Mouse (Mus musculus): ENCODE data around the gene Trib3.
"Not testable (repeated sequence)": the region's sequence is repeated elsewhere in the genome, so short reads cannot be mapped to it uniquely, and the experiment has no call there.

Gene Trib3

DNA sequence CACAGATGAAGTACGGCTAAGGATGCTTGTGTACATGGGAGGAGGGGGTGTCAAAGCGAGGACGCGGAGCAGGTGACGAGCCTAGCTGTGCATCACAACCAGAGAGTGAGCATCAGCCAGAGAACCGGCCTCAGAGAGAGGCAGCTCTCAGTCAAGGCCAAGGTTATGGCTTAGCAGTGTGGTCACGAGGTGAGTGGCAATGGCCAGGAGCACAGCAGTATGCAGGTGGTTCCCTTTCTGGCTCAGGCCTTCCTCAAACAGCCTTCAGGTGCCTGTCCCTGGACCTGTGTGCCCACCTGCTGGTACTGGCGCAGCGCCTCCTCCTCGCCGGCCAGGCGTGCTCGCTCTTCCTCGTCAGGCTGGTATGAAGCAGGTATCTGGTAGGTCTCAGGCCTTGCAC is 19.9 kb downstream of the Trib3 start:
- in situ Hi-C loops (cut with MboI; ENCODE audit: unreplicated experiment in 2 of 2) = no loop called here

DNA sequence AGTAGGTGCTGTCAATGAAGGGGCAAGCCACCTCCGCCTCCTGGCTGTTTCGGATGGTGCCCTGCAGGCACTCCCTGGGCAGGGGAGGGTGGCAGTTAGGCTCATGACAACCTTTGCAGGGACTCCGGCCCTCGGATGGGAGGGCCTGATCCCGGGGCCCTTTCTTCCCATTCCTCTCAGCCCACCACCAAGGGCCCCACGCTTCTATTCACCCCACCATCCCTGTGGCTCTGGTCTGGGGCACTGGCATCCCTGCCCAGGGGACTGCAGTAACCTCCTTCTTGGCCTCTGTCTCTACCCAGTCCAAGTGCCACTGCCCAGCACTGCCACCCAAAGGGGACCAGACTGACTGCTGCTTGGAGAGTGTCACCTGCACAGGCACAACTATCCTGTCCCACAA is 21.6 kb downstream of the Trib3 start:
- in situ Hi-C loops (cut with MboI; ENCODE audit: unreplicated experiment in 2 of 2) = no loop called here

DNA sequence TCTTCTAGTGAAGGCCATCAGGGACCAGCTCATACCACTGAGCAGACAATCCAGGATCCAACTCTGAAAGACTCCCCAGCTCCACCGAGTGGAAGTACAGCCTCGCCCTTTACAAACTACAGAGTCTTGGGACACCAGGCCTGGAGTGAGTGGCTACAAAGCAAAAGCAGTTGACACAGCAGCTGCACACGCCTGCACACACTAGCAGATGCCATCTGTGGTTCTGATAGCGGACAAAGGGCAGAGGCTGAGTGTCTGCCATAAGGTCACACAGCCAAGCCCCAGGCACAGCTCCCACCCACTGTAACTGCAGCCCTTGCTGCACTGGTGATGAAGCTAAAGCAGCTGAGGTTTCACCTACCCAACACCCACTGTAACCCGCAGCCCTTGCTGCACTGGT is 22.3 kb downstream of the Trib3 start:
- in situ Hi-C loops (cut with MboI; ENCODE audit: unreplicated experiment in 2 of 2) = no loop called here

DNA sequence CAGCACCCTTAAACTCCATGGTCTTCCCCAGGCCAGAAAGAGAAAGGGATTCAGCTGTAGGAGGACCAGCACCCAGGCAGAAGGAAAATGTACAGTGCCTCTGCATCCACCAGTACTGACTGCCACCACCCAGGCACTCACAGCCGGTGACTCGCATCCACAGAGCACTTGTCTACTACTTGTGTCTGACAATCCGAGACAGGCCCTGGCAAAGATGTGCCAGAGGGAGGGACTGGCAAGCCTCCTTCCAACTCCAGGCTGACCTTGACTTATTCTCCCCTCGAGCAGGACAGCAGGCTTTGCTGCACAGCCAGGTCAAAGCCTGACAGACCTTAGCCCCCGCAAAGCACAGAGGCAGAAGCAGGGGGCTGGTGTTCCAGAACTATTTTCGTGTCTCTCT is 26.8 kb downstream of the Trib3 start:
- in situ Hi-C loops (cut with MboI; ENCODE audit: unreplicated experiment in 2 of 2) = no loop called here

DNA sequence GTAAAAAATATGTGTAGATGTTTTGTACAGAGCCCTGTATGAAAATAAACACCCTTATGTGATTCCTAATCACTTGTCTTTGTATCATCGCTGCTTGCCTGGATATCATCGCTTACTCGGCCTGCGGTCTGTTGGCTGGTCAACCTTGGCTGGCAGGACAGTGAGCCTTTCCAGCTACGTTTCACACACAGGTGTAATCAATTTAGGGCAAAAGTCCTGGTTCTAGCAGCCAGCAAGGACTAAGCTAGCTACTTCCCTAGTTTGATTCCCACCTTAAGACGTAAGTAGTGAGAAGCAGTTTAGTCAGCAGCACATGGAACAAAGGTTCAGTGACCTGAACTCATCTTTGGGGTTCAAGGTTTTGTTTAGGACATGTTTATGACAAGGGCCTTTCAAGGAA is 29.9 kb downstream of the Trib3 start:
- in situ Hi-C loops (cut with MboI; ENCODE audit: unreplicated experiment in 2 of 2) = no loop called here

DNA sequence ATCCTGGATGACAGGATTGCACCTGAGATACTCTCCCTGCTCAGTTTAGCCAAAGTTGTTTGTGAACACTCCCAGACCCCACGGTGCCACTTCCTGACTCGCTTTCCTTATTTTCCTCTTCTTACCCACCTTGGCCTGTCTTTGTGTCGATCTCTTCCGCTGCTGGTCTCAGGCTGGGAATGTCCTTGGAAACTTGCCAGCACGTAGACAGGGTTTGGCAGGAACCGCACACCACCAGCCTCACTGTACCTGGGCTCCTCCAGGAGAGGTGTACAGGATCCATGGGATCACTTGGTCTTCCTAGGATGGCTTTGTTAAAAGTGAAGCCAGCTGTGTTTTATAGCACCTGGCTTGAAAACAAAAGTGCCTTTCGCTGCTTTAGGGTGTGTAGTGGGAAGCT is 30.8 kb downstream of the Trib3 start:
- in situ Hi-C loops (cut with MboI; ENCODE audit: unreplicated experiment in 2 of 2) = no loop called here

DNA sequence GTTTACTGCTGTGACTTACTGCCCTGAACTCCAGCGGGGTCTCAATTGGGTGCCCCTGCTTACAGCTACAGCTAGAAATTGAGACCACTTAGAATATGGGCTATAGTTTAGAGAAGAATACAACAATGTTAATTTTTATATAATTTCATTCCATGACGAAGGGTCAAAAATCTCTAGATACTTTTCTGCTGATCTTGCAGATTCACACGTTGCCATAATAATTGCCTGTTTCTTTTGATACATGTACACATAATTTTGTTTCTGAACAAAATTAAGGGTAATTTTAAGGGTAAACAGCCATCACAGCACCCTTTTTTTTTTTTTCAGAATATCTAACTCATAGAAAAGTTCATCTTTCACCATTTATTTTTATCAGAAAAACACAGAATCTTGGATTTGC is 36.6 kb downstream of the Trib3 start:
- in situ Hi-C loops (cut with MboI; ENCODE audit: unreplicated experiment in 2 of 2) = no loop called here

DNA sequence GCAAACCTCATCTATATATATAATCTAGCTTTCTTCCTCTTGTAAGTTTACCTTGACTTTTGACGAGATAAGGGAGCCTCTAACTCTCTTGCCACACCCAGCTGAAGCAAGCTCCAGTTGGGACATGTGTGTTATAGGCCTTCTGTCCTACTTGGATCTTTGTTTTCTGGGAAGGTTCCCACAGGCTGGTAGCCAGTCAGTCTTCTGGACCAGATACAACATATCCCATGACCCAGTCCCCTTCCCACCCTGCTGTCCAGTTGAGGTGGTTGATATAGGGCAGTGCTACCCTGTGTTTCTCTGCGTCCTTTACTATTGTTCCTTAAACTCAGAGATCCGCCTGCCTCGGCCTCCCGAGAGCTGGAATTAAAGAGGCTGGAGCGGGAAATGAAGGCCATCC is 38.4 kb downstream of the Trib3 start:
- in situ Hi-C loops (cut with MboI; ENCODE audit: unreplicated experiment in 2 of 2) = no loop called here

DNA sequence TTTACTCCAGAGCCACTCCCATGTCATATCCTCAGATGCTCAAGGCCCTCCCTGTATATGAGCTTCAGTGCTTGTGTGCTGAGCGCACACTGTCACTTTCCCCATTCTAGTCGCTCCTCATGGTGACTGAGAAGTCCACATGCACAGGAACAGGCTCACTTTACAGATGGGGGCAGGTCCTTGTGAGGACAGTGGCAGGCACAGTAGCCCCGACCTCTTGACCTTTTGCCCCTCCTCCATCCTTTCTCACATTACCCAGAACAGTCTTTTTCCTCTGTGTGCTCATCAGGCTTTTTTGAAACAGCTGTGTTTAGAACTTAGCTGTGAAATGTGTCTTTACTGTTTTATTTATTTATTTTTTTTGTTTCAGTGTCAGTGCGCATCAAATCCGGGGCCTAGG is 40.1 kb downstream of the Trib3 start:
- in situ Hi-C loops (cut with MboI; ENCODE audit: unreplicated experiment in 2 of 2) = no loop called here

DNA sequence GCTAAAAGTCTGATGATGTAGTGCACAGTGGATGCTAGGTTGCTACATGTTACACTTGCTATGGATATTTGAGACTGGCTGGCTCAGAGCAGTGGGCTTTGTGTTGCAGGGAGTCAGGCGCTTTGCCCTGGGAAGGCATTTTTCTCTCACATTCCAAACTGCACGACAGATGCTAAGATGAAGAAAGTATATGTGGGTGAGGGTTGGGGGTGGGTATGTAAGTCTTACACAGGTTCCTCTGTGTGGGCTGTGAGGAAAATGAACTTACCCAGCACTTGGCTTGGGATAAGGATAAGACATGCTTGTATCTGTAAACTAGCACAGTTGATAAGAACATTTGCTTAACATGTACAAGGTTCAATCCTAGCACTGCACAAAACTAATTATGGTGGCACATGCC is 41.0 kb downstream of the Trib3 start:
- in situ Hi-C loops (cut with MboI; ENCODE audit: unreplicated experiment in 2 of 2) = no loop called here

DNA sequence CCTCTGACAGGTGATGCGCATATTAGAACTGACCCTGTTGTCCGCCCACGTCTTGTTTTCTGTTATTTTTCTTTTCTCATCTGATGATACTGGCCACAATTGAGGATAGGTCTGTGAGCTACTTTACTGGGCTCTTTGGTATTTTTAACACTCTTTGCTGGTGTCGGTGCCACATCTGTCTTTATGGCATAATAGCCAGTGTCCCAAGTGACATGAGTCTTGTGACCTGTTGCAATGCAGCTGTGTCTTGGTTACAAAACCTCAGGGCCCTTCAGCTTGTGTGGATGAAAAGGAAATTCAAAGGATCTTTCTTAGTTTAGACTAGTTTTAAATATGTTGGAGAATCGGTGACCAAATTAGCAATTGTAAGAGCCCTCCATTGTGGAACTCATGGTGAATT is 49.3 kb downstream of the Trib3 start:
- in situ Hi-C loops (cut with MboI; ENCODE audit: unreplicated experiment in 2 of 2) = no loop called here

DNA sequence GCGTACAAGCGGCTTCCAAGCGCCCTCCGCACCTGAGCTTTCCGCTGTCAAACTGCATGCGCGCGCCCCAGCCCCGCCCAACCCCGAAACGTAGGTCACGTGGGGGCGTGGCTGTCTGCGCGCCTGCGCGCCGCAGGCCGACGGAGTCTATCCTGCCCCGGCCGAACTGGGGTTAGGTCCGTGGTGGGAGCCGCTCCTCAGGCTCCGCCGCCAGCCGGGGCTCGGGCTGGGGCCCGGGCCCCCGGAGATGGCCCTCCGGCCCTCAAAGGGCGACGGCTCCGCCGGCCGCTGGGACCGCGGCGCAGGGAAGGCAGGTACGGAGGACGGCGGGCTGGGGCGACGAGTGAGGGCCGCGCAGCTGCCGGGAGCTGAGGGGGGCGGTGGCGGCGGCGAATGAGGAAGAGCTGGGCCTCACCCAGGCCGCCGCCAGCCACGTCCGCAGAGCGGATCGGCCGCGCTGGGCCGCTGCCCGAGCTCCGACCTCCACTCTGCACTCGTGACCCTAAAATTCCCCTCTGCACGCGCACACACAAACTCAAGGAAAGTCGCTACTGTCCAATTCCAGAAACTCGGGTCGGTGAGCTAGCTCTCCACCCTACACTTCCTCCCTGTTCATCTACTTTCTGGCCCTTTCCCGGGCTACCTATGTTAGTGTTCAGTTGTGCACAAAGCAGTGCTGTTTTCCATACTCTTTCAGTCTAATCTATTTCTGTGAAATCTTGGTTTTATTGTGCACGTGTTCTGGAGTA is 49.9 kb downstream of the Trib3 start, which contains the start of gene Tbc1d20:
TSS of gene Tbc1d20 (plus strand) at position 102 of the 749 bp plus-strand sequence.
- in situ Hi-C loops (cut with MboI; ENCODE audit: unreplicated experiment in 2 of 2) = no loop called here

DNA sequence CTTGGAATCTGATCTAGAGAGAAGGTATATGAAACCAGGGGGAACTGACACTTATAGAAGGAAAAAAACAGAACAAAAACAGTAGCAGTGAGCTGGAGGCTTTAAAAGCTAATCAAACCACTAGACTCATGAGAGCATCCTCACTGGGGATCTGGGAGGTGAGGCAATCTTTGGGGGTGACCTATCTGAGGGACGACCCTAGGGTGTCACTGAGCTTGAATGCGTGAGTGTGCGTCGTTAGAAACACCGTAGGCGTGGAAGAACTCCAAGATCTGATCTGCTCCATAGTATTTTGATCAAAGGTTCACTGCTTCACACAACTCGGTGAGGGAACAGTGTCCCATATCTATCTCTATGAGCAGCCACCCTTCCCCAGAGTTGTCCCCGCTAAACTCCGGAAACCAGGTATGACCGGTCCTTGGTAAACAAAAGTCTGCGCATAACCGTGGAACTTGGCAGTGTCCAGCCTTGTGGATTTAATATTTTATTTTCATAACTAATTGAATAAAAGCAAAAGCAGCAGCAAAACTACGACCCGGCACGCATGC is 50.6 kb downstream of the Trib3 start:
- in situ Hi-C loops (cut with MboI; ENCODE audit: unreplicated experiment in 2 of 2) = no loop called here

DNA sequence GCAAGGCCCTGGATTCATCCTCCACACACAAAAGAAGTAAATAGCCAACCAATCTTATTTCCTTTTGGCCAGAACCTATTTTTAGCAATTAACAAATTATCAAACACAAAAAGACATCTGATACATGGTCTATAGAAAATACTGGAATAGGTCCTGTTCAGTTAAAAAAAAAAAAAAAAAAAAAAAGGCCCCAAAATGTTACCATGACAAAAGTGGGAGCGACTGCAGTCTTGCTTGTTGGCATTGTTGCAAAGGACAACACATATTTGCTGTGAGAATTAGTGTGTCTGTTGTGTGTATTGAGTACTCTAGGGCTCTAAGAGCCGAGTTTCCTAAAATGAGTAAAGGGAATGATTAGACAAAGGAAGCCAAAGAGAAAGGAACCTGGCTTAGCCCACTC is 51.4 kb downstream of the Trib3 start:
- in situ Hi-C loops (cut with MboI; ENCODE audit: unreplicated experiment in 2 of 2) = no loop called here

DNA sequence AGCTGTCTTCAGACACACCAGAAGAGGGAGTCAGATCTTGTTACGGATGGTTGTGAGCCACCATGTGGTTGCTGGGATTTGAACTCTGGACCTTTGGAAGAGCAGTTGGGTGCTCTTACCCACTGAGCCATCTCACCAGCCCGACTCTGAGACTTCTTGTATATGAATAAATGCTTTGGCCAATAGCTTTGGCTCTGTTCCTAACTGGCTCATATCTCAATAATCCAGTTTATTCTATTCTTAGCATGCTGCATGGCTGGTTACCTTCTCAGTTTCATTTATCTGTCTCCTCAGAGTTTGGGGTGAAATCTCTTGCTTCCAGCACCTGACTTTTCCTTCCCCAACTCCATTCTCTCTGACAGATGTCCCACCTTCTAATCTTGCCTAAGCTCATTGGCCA is 54.2 kb downstream of the Trib3 start:
- in situ Hi-C loops (cut with MboI; ENCODE audit: unreplicated experiment in 2 of 2) = not testable (repeated sequence)

DNA sequence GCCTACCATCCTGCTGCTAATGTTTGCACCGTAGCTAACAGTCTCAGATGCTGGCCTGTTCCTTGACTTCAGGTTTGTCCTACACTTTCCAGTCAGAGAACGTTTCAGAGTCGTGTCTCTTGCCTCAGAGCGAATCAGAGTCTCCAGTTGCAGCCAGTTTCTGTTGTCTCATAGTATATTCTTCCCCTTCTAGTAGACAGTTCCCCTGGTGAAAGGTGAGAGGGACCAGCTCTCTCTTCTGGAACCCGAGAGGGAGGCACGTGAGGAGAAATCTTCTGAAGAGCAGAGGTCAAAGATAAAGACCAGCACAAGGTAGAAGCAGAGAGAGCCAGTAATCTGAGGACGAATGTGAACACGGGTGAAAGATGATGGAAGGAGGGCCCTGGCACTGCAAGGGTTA is 55.8 kb downstream of the Trib3 start:
- in situ Hi-C loops (cut with MboI; ENCODE audit: unreplicated experiment in 2 of 2) = no loop called here

DNA sequence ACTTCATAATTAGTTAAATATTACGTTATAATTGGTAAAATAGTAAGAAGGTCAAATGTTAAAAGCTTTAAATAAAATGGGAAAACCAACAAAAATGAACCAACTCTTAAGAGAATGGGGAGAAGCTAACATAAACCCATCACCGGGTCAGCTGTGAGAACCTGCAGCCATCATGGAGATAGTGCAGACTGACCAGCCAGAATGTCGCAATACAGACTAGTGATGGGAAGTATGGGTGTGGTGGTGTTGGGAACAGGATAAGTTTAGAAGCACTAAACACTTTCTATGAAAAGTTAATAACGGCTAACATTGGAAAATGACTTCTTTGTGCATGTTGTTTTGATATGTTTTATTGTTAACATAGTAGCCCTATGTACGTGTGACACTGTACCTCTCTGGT is 56.3 kb downstream of the Trib3 start:
- in situ Hi-C loops (cut with MboI; ENCODE audit: unreplicated experiment in 2 of 2) = no loop called here
